Mouse (Mus musculus) hindbrain, embryonic 11.5 days (tissue): ENCODE measurements around the gene Ppil2. TPM values are rescaled to one million over a fixed set of nuclear protein-coding genes. Genes with fewer than 3 reads are reported as not detected.

Experiments used
- ATAC-seq: fragments of 200-750 bp; cut with Nextera tagmentation; 2 replicates; pipeline ENCODE4 v1.8.0; 2017; ENCODE audit warnings: mild to moderate bottlenecking, moderate TSS enrichment, moderate library complexity; ENCODE audit not compliant: low FRiP score
- DNase-seq: peaks from one replicate; pipeline ENCODE4 v3.0.0-alpha.2; 2015; ENCODE audit warnings: low spot score
- H3K27ac ChIP-seq: fragments of 300-500 bp; sonication (generic); 2 replicates; pipeline ENCODE4 v1.5.1; 2014; ENCODE audit warnings: mild to moderate bottlenecking, low read depth, low read length
- H3K27me3 ChIP-seq: fragments of 300-500 bp; sonication (generic); 2 replicates; pipeline ENCODE4 v1.6.1; 2014; ENCODE audit warnings: mild to moderate bottlenecking, low read length, moderate library complexity, mixed read lengths; ENCODE audit not compliant: control insufficient read depth, insufficient read depth
- H3K36me3 ChIP-seq: fragments of 300-500 bp; sonication (generic); 2 replicates; pipeline ENCODE4 v1.6.1; 2014; ENCODE audit warnings: mild to moderate bottlenecking, low read length, moderate library complexity, mixed read lengths; ENCODE audit not compliant: control insufficient read depth, insufficient read depth
- H3K4me1 ChIP-seq: fragments of 300-500 bp; sonication (generic); replicated peaks from 2 replicates; pipeline ENCODE4 v1.6.1; 2014; ENCODE audit warnings: low read length, mixed read lengths; ENCODE audit not compliant: control insufficient read depth, insufficient read depth
- H3K4me2 ChIP-seq: fragments of 300-500 bp; sonication (generic); replicated peaks from 2 replicates; pipeline ENCODE4 v1.6.1; 2014; ENCODE audit warnings: mild to moderate bottlenecking, low read depth, low read length
- H3K4me3 ChIP-seq: fragments of 300-500 bp; sonication (generic); 2 replicates; pipeline ENCODE4 v1.5.1; 2014; ENCODE audit warnings: low read depth, low read length
- H3K9ac ChIP-seq: fragments of 300-500 bp; sonication (generic); 2 replicates; pipeline ENCODE4 v1.6.1; 2014; ENCODE audit warnings: low read depth, low read length
- H3K9me3 ChIP-seq: fragments of 300-500 bp; sonication (generic); 2 replicates; pipeline ENCODE4 v1.6.1; 2016; ENCODE audit warnings: low read length; ENCODE audit not compliant: control insufficient read depth
- WGBS: fragments of 180-500 bp; shearing (Covaris S2); extraction: QIAGEN DNeasy Blood & Tissue Kit; methylation state at CpG from one replicate; pipeline ENCODE4 v1.1.7; 2014; 5-methylcytosine and 5-hydroxymethylcytosine counted together
- polyA plus RNA-seq: library from polyadenylated mRNA; unstranded; fragments of >200 nt; fragmentation: Nextera tagmentation; extraction: Ambion mirVana; gene quantifications from 2 replicates; pipeline ENCODE4 v1.2.1, GENCODE M21; 2014

Ppil2 gene
- polyA plus RNA-seq, 1 experiment from 2014 or later = 154 TPM

DNA sequence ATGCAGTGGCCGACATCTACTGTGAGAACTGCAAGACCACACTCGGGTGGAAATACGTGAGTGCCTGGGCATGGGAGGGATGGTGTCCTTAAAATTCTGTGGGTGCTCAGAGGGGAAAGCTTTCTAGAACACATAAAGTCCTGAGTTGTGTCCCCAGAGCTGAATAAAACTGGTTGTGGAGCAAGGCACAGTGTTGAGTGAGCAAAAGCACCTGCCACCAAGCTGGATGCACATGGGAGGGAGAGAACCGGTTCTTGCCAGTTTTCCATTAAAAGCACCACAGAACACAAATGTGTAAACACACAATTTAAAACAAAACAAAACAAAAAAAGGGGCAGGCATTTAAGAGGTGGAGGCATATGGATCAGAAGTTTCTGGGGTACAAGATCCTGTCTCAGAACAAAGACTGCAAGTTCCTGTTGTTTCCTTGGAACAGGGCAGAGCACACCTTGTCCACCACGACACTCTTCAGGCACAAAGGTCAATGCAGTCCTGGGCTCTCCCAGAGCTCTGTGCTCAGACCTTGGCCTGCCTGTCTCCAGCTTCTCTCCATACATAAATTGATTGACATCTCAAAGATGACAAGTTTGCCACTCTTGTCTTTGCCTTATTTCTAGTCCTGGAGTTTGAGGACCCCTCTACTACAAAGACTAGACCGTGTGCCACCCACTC lies 28.8 kb downstream of the Ppil2 start:
- 86% methylated on average over 6 of the region's 6 CpGs for WGBS
- Histone ChIP-seq H3K4me3 (no peak overlapping the region), H3K9ac (no peak overlapping the region), H3K9me3 (no peaks in the 10 kb centered on the region), H3K36me3 (peaks cover 5% of the 10 kb centered on the region; the same call in 1 of the 2 replicates), H3K4me1 (no peaks in the 10 kb centered on the region), H3K4me2 (no peak overlapping the region), H3K27me3 (no peaks in the 10 kb centered on the region), H3K27ac (no peak overlapping the region)
- no peak for ATAC-seq
- no peak for DNase-seq

- DNase-seq = no peak
- WGBS = 98% methylated on average over 7 of the region's 7 CpGs
These were observed 33.0 kb downstream of the Ppil2 start for GRCm38 (mm10) chr16:17078101-17078500.

DNA sequence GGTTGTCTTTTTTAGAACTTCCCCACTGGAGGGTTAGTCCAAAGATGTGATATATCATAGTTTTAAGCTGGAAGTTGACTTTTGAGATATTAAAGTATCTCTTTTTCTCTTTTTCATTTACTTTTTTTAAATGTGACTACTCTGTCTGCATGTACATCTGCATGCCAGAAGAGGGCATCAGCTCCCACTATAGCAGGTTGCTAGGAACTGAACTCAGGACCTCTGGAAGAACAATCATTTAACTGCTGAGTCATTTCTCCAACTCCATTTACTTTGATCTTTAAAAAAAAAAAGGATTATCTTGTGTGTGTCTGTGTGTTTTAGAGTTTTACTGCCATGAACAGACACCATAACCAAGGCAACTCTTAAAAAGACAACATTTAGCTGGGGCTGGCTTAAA lies 34.2 kb downstream of the Ppil2 start:
- DNase-seq (no peak), ATAC-seq (no peak)
- Histone ChIP-seq H3K9ac (no peak overlapping the region), H3K4me3 (no peak overlapping the region), H3K9me3 (no peaks in the 10 kb centered on the region), H3K27ac (no peak overlapping the region), H3K4me2 (no peak overlapping the region), H3K36me3 (peaks cover 15% of the 10 kb centered on the region), H3K4me1 (no peaks in the 10 kb centered on the region), H3K27me3 (no peaks in the 10 kb centered on the region)

More at GRCm38 (mm10) chr16:17078101-17078500, 33.0 kb downstream of the Ppil2 start:
- Histone ChIP-seq H3K27me3 (no peaks in the 10 kb centered on the region), H3K27ac (no peak overlapping the region), H3K4me2 (no peak overlapping the region), H3K4me1 (no peaks in the 10 kb centered on the region), H3K9me3 (no peaks in the 10 kb centered on the region), H3K4me3 (no peak overlapping the region), H3K9ac (no peak overlapping the region), H3K36me3 (peaks cover 15% of the 10 kb centered on the region)
- ATAC-seq = no peak

DNA sequence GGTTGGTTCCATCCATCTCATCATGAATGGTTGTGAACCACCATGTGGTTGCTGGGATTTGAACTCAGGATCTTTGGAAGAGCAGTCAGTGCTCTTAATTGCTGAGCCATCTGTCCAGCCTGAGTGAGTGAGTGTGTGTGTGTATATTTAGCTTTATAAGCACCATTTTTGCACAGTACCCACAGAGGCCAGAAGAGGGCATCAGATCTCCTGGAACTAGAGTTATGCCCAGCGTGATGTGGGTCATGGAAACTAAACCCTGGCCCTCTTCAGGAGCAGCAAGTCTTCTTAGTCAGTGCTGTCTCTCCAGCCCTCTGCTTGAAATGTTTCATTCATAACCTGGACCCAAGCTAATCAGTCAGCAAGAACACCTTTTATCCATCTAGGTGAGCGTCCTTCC lies 34.8 kb downstream of the Ppil2 start:
- no peak overlapping the region for H3K4me3 ChIP-seq
- no peak for ATAC-seq

GRCm38 (mm10) chr16:17073000-17073399 lies 38.1 kb downstream of the Ppil2 start:
- DNase-seq = no peak
- no peak overlapping the region for H3K9ac ChIP-seq
- H3K4me2 ChIP-seq = no peak overlapping the region
- no peaks in the 10 kb centered on the region for H3K9me3 ChIP-seq
- peaks cover 14% of the 10 kb centered on the region for H3K36me3 ChIP-seq
- no peak overlapping the region for H3K27ac ChIP-seq
- no peaks in the 10 kb centered on the region for H3K27me3 ChIP-seq
- H3K4me1 ChIP-seq = no peaks in the 10 kb centered on the region
- WGBS = 93% methylated on average over 7 of the region's 7 CpGs
- H3K4me3 ChIP-seq = no peak overlapping the region
- ATAC-seq = no peak

More for the DNA sequence above, 34.8 kb downstream of the Ppil2 start:
- Histone ChIP-seq H3K9ac (no peak overlapping the region), H3K27ac (no peak overlapping the region), H3K4me1 (no peaks in the 10 kb centered on the region), H3K36me3 (peaks cover 15% of the 10 kb centered on the region), H3K27me3 (no peaks in the 10 kb centered on the region), H3K4me2 (no peak overlapping the region), H3K9me3 (no peaks in the 10 kb centered on the region)
- DNase-seq = no peak
- WGBS = 93% methylated on average over 2 of the region's 2 CpGs

GRCm38 (mm10) chr16:17070716-17071115 lies 40.3 kb downstream of the Ppil2 start:
- Histone ChIP-seq H3K9ac (peak overlapping the region; percentile 92), H3K4me2 (peak overlapping the region; percentile 64), H3K36me3 (peaks cover 11% of the 10 kb centered on the region), H3K27me3 (no peaks in the 10 kb centered on the region), H3K4me3 (peak overlapping the region; percentile 77), H3K4me1 (no peaks in the 10 kb centered on the region), H3K27ac (no peak overlapping the region), H3K9me3 (no peaks in the 10 kb centered on the region)
- ATAC-seq (no peak), DNase-seq (peak; percentile 26)
- 53% methylated on average over 6 of the region's 6 CpGs for WGBS

- Histone ChIP-seq H3K9me3 (no peaks in the 10 kb centered on the region), H3K27me3 (no peaks in the 10 kb centered on the region), H3K27ac (peak within 1 kb of the TSS; percentile 92), H3K4me1 (no peaks in the 10 kb centered on the region), H3K36me3 (peaks cover 3% of the 10 kb centered on the region), H3K4me2 (peak within 1 kb of the TSS; percentile 64), H3K4me3 (peak within 1 kb of the TSS; percentile 77), H3K9ac (peak within 1 kb of the TSS; percentile 92)
- under 1% methylated on average over 62 of the region's 76 CpGs for WGBS
- peak; percentile 90 for DNase-seq
- ATAC-seq = peak; percentile 97
These were observed 41.3 kb downstream of the Ppil2 start, which contains the start of gene Ypel1 for GRCm38 (mm10) chr16:17069511-17070443. Gene Ypel1 (plus strand): TSS chr16:17069696.

GRCm38 (mm10) chr16:17067552-17067951 lies 43.5 kb downstream of the Ppil2 start:
- Histone ChIP-seq H3K27me3 (no peaks in the 10 kb centered on the region), H3K9ac (no peak overlapping the region), H3K27ac (no peak overlapping the region), H3K4me1 (no peaks in the 10 kb centered on the region), H3K4me3 (no peak overlapping the region), H3K9me3 (no peaks in the 10 kb centered on the region), H3K4me2 (no peak overlapping the region), H3K36me3 (no peaks in the 10 kb centered on the region)
- ATAC-seq = no peak
- 85% methylated on average over 2 of the region's 2 CpGs for WGBS
- no peak for DNase-seq
